Mouse (Mus musculus) adrenal gland, adult 8-10 months (tissue): ENCODE data around the gene Il1r1. TPM values are rescaled to one million over a fixed set of nuclear protein-coding genes. Genes with fewer than 3 reads are reported as not detected.

ENCODE experiments used
- DNase-seq: peaks from one replicate; pipeline ENCODE4 v3.0.0; 2022
- total RNA-seq, 4 experiments: library from RNA; stranded (reverse); gene quantifications; 2 replicates each; pipeline ENCODE4 v1.2.4; 2022

Il1r1 gene
- total RNA-seq: 1 to 10 TPM; 4.2 to 5.5 (median 4.9) TPM

DNA sequence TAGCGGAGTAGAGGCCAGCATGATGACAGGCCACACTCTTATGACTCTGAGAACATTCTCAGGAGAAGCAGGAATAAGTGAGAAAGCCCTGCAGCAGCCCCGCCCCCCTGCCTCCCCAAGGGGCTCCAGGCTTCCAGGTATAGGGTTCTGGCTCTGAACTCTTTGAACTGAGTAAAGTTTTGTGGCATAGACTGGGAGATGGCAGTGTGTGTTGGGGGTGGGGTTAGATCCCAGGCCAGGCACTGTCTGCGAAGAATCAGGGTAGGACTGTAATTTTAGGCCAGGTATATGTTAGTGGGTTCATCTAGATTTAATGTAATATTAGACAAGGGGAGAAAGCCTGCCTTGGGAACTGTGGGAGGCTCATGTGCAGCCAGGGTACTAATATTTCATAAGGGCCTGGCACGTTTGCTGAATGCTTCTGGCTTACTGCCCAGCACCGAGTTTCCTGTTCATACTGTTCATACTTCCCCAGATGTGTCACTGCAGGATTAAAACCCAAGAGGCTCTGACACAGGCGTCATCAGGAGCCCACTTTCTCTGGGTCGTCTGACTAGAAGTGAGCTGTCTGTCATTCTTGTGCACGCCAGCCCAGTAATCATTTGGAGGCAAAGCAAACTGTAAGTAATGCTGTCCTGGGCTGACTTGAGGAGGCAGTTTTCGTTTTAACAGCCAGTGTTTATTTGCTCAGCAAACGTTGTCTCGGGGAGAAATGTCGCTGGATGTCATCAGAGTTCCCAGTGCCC is at the start of gene Il1r1:
Gene Il1r1, plus strand, starts transcription at position 542 of the 746 bp plus-strand sequence.
- peak; percentile 79 for DNase-seq

DNA sequence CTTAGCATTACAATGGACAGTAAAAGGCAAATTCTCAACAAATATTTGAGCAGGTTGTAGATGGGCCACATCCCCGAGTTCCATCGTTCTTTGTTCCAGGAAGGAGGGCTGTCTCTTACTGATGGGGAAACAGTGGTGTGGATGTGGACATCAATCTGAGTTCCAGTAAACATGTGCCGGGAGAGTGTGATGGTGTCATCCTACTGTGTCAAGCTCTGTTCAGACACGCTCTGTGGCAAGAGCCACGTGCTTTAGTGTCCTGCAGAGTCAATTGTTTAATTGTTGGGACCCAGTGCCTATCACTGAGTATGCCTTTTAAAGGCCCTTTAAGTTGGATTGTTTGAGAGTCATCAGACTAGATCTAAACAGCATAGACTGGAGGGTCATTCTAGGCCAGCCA is 49.8 kb upstream of the Il1r1 start:
- DNase-seq: no peak

DNA sequence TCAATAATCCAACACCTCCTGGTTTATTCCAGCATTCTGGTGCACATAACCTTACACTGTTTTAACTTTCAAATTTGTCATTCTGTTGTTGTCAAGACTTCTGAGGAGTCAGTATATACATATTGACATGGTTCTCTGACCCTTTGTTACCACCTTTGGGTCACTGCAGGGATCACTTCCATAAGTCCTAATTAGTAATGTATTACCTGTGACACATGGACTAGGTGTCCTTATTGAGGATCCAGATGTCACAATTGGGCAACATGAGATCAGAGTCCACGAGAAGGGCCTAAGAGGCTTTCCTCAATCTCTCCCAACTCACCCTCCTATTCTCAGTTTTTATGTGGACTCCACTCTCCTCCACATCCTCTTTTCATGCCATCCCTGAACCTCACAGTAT is 49.1 kb upstream of the Il1r1 start:
- DNase-seq: no peak

DNA sequence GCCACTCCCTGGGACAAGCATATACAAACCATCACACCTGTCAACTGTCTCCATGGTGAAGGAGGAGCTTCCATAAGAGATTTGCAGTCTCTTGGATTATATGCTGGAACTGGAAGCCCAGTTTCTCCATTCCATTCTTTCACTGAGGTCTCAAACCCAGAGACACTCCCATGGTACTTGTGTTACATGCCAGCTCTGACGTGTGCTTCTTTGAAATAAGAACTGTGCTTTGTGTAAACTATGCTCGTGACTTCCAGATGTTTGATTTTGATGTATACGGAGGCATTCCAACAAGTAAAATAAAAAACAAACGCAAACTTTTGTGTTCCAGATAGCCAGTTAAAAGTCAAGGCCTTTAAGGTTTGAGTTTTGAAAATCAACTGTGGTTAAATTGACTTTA is 45.8 kb upstream of the Il1r1 start:
- DNase-seq: no peak

DNA sequence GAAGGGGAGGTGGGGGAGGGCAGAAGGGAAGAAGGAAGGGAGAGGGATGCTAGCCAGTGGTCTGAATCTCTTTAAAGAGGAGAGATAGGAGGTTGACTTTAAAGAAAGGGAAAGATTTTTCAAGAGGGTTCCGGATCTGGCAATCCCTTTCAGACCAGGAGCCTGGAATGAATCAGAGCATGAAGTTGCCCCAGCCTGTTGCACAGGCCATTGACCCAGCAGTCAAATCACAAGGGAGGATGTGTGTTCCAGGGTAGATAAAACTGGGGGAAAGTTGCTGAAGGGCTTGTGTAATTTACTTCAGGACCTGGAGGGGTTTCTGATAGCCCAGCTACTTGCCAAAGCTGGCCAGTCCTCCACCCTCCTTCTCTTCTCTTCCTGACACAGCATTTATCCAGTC is 45.4 kb upstream of the Il1r1 start:
- no peak for DNase-seq

DNA sequence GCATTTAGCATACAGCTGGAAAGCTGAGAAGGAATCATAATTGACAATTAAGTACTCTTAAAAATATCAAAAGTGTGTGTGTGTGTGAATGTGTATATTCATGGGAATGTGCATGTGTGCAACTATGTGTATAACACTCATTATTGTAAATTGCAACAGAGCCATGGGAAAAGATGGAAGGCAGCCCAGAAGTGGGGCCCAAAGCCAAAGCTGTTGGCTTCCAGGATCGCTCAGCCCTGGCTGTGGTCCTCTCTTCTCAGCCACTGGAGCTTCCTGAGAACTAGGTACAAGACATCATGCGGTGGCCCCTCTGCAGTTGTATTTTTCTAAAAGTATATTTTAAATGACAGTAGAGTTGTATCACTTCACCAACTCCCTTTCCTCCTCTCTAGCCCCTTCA is 44.0 kb upstream of the Il1r1 start:
- no peak for DNase-seq

DNA sequence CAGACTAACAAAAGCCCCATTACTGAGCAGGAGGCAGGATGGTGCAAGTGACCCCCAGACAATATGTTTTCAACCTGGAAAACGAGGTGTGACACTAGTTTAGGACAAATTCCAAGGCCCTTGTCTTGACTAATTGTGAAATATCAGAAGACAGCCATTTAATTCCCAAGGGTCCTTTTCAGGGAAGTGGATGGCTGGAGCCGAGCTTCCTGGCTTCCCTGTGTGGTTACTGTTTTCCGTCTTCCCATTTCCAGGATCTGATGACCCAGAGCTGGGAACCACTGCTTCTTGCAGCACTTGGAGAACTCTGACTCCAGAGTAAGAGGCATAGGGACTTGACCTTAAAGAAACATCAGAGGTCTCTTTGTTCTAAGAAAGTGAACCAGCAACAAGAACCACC is 43.2 kb upstream of the Il1r1 start:
- DNase-seq: no peak

DNA sequence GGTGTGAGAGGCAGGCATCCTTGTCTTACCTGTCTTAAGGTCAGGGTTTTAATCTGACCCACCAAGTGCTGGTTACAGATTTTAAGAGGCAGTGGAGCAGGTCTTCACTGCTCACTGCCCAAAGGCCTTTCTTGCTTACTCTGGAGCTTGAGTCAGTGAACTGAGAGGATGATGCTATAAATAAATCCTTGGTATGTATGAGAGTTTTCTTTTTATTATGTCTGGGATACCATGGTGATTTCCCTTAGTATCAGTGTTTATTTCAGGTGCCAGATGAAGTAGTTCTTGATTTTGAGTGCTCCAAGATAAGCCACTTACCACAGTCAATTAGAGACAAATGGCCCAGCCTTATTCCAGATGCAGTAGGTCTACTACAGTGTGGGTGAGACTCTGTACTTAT is 41.5 kb upstream of the Il1r1 start:
- no peak for DNase-seq

DNA sequence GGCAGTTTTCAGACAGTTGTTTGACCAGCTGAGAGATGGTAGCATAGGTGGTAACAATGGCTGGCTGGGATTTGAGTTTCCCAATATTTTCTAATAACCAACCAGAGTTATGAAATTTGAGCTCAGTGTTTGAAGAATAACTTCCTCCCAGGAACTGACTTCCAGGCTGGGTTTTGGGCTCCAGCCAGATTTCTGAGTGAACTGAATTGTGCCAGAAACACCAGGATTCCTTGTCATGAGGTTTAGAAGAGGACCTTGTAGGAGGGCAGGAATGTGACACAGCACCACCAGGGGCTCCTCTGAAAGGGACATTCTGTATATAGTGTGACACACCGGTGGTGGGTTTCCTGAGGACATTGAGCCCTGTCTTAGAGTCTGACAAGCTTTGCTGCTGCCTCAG is 36.9 kb upstream of the Il1r1 start:
- DNase-seq: peak; percentile 24

DNA sequence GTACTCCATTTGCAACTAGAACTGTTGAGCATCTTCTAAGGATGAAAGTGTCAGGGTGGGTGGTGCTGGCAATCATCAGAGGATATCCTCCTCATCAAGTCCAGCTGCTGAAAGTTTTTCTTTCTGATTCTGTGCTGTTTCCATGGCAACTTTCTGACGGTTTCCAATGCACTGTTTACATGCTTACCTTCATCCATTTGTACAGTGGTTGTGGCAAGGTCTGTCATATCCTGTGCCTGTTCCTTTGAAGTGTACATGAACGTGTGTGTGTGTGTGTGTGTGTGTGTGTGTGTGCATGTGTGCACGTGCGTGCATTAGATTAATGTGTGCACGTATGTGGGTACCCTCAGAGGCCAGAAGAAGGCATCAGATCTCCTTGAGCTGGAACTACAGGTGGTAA is 34.9 kb upstream of the Il1r1 start:
- no peak for DNase-seq

DNA sequence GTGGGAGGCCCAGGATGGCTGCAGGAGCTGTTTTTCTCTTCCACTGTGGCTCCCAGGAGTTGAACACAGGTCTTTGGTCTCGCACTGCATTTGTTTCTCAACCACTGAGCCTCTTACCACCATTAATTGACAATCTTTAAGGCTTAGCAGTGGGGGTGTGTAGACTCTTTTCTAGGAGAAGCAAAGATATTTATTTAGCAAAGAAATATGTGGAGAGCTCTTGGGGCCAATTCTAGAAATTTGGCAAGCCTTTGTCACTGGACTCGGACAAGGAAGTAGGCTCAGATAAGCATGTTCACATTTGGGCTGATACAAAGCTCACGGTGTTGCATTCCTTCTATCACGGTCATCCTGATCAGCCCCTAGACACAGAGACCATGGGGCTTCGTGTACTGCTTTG is 34.0 kb upstream of the Il1r1 start:
- DNase-seq: no peak

DNA sequence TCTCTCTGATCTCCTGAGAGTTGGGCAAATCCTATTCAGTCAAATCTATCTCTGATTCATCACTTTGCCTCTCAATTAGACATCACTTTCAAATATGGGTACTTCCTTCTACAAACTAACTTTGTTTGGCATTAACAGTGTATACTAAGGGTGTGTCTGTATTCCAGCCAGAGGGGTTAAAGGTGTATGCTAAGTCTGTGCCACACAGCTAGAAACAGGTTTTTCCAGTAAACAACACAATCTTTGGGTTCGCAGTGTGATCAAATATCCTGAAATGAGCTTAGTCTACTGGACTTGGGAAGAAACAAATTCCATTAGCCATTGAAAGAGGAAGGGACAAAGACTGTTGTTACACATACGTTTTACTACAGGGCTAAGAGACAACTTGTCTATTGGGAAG is 30.6 kb upstream of the Il1r1 start:
- no peak for DNase-seq

DNA sequence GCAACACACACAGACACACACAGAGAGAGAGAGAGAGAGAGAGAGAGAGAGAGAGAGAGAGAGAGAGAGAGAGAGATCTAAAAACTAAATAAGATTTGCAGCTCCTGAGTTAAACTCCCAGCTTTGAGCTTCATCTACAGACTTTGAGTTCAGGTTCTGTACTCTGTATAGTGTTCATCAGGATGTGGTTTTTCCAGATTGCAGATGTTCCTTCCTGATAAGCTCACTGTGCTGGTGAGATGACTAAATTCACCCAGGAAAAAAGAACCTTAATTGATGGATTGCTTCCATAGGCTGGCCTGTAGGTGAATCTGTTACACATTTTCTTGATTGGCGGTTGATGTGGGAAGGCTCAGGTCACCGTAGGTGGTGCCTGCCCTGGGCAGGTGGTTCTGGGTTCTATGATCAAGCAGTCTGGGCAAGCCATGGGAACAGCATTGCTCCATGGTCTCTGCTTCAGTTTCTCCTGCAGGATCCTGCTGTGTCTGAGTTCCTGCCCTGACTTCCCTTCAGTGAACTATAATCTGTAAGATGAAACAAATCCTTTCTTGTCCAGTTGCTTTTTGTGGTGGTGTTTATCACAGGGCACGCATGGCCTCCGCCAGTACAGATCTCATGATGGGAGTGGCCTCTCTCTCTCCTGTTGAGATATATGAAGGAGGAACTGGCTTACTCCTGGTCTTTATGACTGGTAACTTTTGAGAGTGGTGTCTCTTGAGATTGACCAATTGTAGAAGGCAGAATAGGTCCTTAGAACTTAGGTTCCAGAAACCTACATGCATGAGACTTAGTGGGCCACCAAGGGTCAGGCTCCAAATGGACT is 11.3 kb upstream of the Il1r1 start:
- DNase-seq: no peak

DNA sequence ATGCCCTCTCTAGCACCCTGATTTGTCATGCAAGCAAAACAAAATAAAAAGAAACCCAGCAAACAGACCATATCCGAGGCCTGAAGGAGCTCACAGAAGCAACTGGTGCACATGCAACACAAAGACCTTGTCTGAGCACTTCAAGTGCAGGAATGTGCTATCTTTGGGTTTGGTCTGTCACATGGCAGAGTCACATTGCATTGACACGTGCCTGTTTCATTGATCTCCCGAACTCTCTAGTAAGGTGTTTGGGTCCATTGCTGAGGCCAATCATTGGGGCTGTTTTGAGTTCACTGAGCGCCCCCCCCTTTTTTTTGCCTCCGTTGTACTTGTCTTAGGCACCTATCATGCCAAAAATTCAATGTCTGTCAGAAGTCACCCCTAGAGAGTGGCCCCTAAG is 7.4 kb upstream of the Il1r1 start:
- no peak for DNase-seq

DNA sequence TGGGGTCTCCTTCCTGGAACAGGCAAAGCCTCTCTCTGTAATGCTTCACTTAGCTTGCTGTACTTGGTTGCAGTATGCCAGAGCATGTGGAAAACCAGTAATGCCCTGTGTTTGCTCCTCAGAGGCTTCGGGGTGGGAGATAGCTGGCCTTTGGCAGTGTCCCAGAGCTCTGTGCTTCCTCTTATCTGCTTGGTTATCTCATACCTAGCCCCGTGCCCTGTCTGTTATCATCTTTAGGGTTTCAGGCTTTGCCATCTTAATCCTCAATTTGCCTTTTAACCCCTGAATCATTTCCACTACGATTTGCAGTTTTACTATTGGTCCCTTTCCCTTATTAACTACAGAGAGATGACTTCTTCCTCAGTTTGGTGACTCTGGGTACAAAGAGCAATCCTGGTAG is 6.3 kb upstream of the Il1r1 start:
- DNase-seq: no peak

DNA sequence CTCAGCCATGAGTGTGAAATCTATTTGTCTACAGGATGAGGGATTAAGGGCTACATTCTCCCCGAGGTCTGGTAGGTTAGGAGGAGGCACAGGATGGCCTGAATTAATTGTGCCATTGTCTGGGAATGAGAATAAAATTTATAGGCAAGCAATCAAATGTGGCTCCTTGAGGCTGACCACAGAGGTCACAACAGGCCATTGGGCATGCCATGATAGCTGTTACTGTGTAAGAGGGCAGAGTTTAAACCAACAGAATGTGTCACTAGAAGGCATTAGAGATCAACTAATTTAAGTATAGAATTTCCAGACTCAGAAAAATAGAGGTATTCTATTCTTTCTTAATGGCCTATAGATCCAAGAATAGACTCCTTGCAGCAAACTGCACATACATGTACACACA is 4.3 kb upstream of the Il1r1 start:
- DNase-seq: no peak

DNA sequence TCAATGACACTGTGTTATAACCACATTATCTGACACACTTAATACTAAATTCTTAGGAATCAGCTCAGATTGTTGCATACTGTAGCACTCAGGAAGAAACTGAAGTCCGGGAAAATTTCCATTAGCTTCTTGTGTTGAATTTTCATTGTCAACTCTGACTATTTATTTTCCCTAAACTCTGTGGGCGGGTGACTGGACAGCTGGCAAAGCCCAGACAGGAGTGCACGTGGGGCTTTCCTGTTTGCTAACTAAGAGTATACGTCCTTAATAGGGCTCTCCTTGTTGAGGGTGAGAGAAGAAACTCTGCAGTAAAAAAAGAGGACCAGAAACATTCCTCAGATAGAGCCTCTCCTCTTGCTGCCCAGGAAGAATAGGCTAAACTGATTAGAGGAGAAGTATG is 3.0 kb upstream of the Il1r1 start:
- no peak for DNase-seq

DNA sequence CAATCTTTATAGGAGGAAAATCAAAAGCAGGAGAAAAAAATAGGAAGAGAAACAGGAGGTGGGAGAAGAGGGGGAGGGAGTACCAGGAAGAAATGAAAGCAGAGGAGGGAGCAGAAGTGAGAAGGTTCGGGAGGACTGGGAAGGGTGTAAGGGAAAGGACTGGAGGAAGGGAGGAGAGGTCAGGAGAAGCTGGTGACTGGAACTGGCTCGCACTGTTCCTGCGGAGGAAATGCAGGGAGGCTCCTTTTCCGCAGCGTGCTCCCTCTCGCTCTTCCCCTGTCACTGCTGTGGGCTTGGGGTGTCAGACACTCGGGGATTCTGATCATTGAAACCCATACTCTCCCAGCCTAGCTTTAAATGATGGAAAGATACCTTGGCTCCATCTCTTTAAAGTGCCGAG is 2.2 kb upstream of the Il1r1 start:
- no peak for DNase-seq

DNA sequence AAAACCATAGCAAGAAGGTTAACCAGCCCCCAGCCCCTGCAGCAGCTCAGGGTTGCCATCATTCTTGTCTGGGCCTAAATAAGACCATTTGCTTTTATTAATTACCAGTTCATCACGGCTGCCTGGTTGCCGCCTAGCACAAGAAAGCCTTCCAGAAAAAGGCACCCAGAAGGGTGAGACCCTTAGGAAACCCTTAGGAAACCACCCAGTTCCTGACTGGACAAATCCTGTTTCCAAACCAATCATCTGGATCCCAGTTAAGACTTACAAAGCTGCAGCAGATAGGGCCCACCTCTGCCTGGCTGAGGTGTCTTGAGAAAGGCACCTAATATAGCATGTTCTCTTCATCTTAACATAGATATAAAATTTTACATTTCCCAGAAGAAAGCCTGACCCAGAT is 1.3 kb upstream of the Il1r1 start:
- no peak for DNase-seq

DNA sequence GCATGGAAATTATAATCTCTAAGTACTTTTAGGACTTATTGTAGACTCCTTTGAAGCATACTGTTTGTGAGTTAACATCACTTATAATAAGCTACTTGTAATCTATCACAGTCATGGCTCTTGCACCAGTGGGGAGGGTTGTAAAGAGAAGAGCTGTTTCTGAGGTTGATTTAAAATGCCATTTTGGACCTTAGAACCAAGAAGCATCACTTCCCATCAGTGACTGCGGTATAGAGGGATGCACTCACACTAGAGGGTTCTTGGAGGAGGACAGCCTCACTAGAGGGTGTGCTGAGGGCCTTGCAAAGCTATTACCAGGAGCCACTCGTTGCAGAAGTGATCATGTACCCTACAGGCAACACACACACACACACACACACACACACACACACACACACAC is 700 bp downstream of the Il1r1 start:
- no peak for DNase-seq

DNA sequence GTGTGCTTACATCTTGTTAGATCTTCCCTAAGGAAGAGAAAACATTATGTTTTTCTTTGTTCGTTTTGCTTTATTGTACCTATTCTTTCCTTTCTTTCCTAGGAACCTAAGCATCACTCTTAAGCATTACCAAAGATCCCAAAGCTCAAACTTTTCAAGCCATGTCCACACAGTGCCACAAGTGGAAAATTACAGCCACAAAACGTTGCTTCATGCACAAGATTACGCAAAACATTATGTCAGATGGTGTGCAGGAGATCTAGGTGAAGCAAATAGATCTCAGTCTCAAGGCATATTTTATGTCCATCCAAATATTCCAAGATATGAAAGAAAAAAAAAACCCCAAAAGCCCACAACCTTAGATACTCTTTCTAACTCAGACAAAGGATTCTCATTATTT is 4.2 kb downstream of the Il1r1 start:
- no peak for DNase-seq

DNA sequence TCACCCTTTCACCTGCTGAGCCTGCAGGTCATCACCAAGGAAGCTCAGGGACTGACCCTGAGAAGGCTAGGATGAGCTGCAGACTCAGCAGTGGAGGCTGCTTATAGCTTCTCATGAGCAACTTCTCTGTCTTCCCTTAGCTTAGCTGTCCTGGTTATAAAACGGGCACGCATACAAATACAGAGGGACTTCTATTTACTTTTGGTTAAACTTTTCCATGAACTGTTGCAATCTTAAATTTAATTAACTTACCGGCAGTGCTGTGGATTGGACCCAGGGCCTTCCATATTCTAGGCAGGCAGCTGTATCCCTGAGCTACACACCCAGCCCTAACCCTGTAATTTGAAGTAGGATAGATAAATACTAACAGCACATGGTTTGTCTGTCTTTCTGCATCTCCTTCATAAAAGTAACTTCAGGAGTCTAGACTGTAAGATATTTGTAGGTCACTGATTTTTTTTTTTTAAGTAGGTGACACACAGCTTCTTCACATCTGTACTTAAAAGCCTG is 4.9 kb downstream of the Il1r1 start:
- no peak for DNase-seq

DNA sequence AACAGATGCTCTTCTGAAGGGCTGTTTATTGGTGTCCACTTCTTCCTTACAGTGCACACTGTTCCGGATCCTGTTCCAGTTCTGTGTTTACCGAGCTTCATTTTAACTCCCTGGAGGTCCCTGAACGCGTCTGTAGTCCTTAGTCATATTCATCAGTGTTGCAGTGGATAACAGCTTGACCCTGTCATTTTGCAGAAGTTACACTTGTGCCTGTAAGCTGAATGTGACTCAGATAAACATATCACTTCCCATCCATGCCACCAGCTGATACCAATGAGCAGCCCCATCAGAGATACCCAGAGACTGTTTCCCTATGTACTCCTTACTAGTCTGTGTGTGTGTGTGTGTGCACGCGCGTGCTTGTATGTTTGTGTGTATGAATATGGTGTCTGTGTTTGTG is 5.5 kb downstream of the Il1r1 start:
- DNase-seq: no peak

DNA sequence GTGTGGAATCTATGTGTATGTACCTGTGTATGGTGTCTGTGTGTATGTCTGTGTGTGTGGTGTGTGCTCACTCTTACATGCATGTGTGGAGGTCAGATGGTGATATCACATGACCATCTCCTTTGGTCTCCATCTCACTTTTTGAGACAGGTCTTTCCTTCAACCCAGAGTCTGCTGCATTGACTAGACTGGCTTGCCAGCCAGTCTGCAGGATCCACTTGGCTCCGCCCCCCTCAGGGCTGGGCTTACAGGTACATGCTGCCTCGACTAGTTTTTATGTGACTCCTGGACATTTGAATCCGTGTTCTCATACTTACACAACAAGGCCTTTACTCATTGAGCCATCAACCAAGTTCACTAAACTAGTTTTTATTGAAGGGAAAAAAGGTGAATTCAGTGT is 6.2 kb downstream of the Il1r1 start:
- DNase-seq: no peak
